Mouse (Mus musculus) left cerebral cortex, postnatal 36 days (tissue): Measurements from ENCODE around the gene Prx. TPM values are rescaled to one million over a fixed set of nuclear protein-coding genes. Genes with fewer than 3 reads are reported as not detected.

Source experiments
- DNase-seq, 2 experiments: peaks; one replicate each; pipeline ENCODE4 v3.0.0; 2021 to 2022; ENCODE audit warnings: low spot score in 2 of 2, mixed read lengths in 1 of 2
- intact Hi-C: fragments of 180-260 bp; cut with DNase I; formaldehyde crosslinking; loops from one replicate; pipeline ENCODE4 v1.15.1; 2025
- total RNA-seq, 2 experiments: library from RNA; stranded (reverse); gene quantifications; 2 replicates each; pipeline ENCODE4 v1.2.3; 2021

The Prx gene
- under 1 TPM; 0.25 to 0.48 TPM for total RNA-seq

- intact Hi-C loops = no loop called here
- DNase-seq = no peak
Measured at GRCm38 (mm10) chr7:27499036-27499435, at the start of gene Prx. Gene Prx, plus strand, starts transcription at chr7:27499324.

GRCm38 (mm10) chr7:27451359-27451758 lies 47.8 kb upstream of the Prx start:
- intact Hi-C loops = no loop called here
- no peak for DNase-seq

GRCm38 (mm10) chr7:27452206-27452770 lies 46.8 kb upstream of the Prx start:
- no peak for DNase-seq
- intact Hi-C loops = no loop called here

GRCm38 (mm10) chr7:27454461-27455121 lies 44.5 kb upstream of the Prx start:
- intact Hi-C loops = no loop called here
- no peak for DNase-seq

- intact Hi-C loops = no loop called here
- DNase-seq = no peak
Measured at GRCm38 (mm10) chr7:27455273-27455672, 43.9 kb upstream of the Prx start.

- no peak for DNase-seq
- intact Hi-C loops = no loop called here
Measured at GRCm38 (mm10) chr7:27458614-27459013, 40.5 kb upstream of the Prx start.

- intact Hi-C loops = no loop called here
- DNase-seq = no peak
Measured at GRCm38 (mm10) chr7:27459640-27460039, 39.5 kb upstream of the Prx start.

GRCm38 (mm10) chr7:27460477-27460876 lies 38.6 kb upstream of the Prx start:
- no peak for DNase-seq
- intact Hi-C loops = no loop called here

- intact Hi-C loops = no loop called here
- no peak for DNase-seq
Measured at GRCm38 (mm10) chr7:27467648-27468047, 31.5 kb upstream of the Prx start.

- DNase-seq = no peak
- intact Hi-C loops = no loop called here
Measured at GRCm38 (mm10) chr7:27471390-27472120, 27.6 kb upstream of the Prx start.

- DNase-seq = no peak
- intact Hi-C loops = no loop called here
Measured at GRCm38 (mm10) chr7:27472596-27472995, 26.5 kb upstream of the Prx start.

- intact Hi-C loops = loop anchor here (1.0 kb wide), 1 partner anchor 35 kb away; no protein-coding TSS in a partner anchor
- DNase-seq = peak; percentile 98 to 99
Measured at GRCm38 (mm10) chr7:27473156-27473834, 25.8 kb upstream of the Prx start, which contains the start of gene Sertad3. Gene Sertad3, plus strand, starts transcription at chr7:27473768.

GRCm38 (mm10) chr7:27473835-27474489 lies 25.2 kb upstream of the Prx start:
- no peak for DNase-seq
- intact Hi-C loops = loop anchor here (1.0 kb wide), 1 partner anchor 34 kb away; no protein-coding TSS in a partner anchor

GRCm38 (mm10) chr7:27474490-27474954 lies 24.6 kb upstream of the Prx start:
- intact Hi-C loops = no loop called here
- peak; percentile 95 to 96 for DNase-seq

GRCm38 (mm10) chr7:27475596-27475995 lies 23.5 kb upstream of the Prx start:
- intact Hi-C loops = no loop called here
- DNase-seq = no peak

- intact Hi-C loops = no loop called here
Measured at GRCm38 (mm10) chr7:27476098-27476635, 23.0 kb upstream of the Prx start.

GRCm38 (mm10) chr7:27478561-27478960 lies 20.6 kb upstream of the Prx start:
- intact Hi-C loops = no loop called here
- DNase-seq = no peak

More at GRCm38 (mm10) chr7:27476098-27476635, 23.0 kb upstream of the Prx start:
- no peak for DNase-seq

GRCm38 (mm10) chr7:27479750-27480149 lies 19.4 kb upstream of the Prx start:
- intact Hi-C loops = loop anchor here (10.0 kb wide), 1 partner anchor 145 kb away; the partner anchor contains the start of gene Ltbp4

GRCm38 (mm10) chr7:27480506-27480905 lies 18.6 kb upstream of the Prx start:
- DNase-seq = no peak
- intact Hi-C loops = loop anchor here (10.0 kb wide), 1 partner anchor 146 kb away; the partner anchor contains the start of gene Ltbp4

More at GRCm38 (mm10) chr7:27479750-27480149, 19.4 kb upstream of the Prx start:
- no peak for DNase-seq
